Mouse (Mus musculus) brown adipose tissue, adult 24 weeks (tissue): Measurements from ENCODE around the gene Spr. TPM values are rescaled to one million over a fixed set of nuclear protein-coding genes. Genes with fewer than 3 reads are reported as not detected.
A peak's percentile ranks its signal among the peaks of the same experiment; 100 is the strongest.
"Not testable (repeated sequence)": the region's sequence is repeated elsewhere in the genome, so short reads cannot be mapped to it uniquely, and the experiment has no call there.

Experiments
- H3K27ac ChIP-seq: fragments of 200-500 bp; replicated peaks from 2 replicates; pipeline ENCODE4 v1.5.1; 2012; ENCODE audit warnings: low read depth, mild to moderate bottlenecking, low read length
- H3K4me1 ChIP-seq: fragments of 200-500 bp; 2 replicates; pipeline ENCODE4 v1.6.1; 2012; ENCODE audit warnings: low read length, mixed read lengths; ENCODE audit not compliant: control insufficient read depth, insufficient read depth, insufficient read length
- H3K4me3 ChIP-seq: fragments of 200-500 bp; 2 replicates; pipeline ENCODE4 v1.5.1; 2012; ENCODE audit warnings: low read depth, mild to moderate bottlenecking, low read length, moderate library complexity; ENCODE audit not compliant: insufficient read depth
- polyA plus RNA-seq: library from polyadenylated mRNA; stranded (reverse); fragments of >200 nt; gene quantifications from 2 replicates; pipeline ENCODE4 v1.2.4, GENCODE M21; 2012; ENCODE audit not compliant: missing spikeins, insufficient read depth, insufficient read length

Spr gene
- polyA plus RNA-seq = 64.9 and 65.8 TPM in 2 replicates

DNA sequence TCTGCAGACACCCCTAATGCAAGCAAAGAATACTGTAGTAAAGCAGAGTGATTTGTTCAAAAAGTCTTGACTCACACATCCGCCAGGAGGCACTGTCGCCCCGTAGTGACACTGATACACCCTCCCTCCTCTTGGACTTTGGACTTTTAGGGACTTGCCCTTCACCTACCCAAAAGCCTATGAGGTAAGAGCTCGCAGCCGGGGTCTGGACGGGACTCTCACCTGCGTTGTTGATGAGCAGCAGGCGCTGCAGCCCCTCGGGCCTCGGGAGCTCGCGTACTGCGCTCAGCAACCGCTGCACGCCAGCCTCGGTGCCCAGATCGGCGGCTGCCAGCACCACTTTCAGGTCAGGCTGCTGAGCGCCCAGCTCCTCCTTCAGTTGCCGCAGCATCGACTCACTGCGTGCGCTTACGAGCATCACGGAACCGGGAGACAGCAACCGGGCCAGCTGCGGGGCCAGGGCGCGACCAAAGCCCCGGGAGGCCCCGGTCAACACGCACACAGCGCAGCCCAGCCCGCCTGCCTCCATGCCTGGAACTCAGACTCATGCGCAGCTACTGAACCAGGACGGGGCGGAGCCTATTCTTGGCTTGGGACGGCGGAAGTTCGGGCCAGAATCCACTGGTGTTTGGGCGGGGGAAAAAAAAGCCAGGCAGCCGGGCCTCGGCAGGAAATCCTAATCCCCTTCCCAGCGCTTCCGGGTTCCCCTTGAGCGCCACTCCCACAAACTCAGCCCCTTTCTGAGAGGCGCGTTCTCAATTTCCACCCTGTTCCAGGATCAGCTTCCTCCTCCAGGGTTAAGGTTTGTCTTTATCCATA is at the start of gene Spr:
Gene Spr, minus strand, starts transcription at position 550 of the 819 bp plus-strand sequence.
- H3K4me1 ChIP-seq = no peaks in the 10 kb centered on the region
- peak within 1 kb of the TSS; percentile 85 for H3K4me3 ChIP-seq
- H3K27ac ChIP-seq = peak within 1 kb of the TSS; percentile 77

DNA sequence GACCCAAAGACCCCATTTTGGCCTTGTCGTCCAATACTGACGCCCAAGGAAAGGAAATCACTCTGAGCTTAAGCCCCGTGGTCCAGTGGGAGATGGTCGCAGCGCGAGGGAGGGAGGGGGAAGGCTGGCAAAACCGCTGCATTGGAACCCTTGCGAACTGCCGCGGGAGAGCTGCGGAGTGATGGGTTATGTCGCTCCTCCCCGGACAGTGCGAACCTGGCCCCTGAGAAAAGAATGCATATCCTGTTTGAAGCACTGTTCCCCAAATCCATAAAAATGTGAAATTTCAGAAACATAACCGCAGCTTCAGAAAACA is 49.1 kb upstream of the Spr start:
- no peaks in the 10 kb centered on the region; the same call in 1 of the 2 replicates for H3K4me1 ChIP-seq
- H3K4me3 ChIP-seq = no peak overlapping the region
- H3K27ac ChIP-seq = no peak overlapping the region

DNA sequence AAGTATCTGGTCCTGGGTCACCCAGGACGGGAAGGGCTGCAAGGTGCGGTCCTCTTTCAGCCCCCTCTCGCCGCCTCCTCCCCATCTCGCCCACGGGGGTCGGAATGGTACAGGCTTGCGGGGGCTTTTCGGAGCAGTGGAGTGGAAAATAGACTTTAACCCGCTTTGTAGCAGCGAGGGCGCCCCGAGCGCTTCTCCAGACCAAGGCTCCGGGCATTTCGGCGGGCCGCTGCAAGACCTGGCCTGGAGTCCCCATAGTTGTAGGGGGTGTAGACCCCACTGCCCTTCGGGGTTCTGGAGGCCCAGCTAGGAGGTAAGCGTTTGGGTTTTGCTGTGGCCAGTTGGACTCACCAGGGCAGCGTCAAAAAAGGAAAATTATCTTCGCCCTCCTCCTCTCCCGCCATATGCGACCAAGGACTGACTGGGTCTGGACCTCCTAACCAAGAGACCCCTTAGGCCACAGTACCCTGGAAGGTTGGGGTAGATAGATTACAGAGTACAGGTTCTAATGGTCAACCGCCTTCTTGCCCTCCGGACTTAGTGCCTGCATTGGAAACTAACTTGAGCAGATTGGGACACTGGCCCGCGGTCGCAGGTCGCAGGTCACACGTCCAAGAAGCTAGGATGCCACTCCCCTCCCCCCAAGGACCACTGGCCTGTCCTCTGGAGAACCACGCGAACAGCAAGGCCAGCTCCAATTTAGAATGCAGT is 48.6 kb upstream of the Spr start:
- Histone ChIP-seq H3K27ac (no peak overlapping the region), H3K4me3 (no peak overlapping the region), H3K4me1 (no peaks in the 10 kb centered on the region; the same call in 1 of the 2 replicates)

DNA sequence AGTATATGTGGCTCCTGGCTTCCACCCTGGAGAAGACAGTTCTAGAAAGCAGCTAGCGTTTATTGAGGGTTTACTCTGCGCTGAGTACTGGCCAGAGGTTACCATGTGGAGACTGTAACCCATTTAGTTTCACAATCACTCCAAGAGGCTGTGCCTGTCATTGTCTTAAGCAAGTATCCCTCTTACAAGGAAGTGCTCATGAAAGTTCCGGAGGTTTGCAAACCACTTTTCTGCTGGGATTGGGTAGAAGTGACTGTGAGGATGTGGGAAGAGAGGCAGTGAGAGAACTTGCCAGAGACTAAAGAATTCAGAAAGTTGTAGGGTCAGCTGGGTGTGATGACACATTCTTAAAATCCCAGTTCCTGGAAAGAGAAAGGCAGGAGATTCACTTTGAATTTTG is 46.4 kb upstream of the Spr start:
- no peaks in the 10 kb centered on the region; the same call in 1 of the 2 replicates for H3K4me1 ChIP-seq
- no peak overlapping the region for H3K4me3 ChIP-seq
- H3K27ac ChIP-seq = no peak overlapping the region

DNA sequence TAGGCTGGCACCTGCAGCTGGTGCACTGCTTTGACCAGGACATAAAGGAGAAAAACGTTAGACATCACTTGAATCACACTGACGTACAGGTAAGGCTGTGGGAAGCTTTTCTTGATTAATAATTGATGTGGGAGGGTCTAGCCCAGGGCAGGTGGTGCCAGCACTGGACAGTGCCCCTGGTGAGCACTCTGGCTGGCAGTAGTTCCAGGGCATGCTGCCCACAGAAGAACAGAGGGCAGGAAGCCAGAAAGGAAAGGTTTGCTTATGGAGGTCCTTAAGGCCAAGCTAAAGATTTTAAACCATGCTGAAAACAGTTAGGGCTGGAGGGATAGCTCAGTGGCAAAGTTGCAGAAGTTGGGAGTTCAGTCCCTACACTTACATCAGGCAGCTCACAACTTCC is 42.5 kb upstream of the Spr start:
- Histone ChIP-seq H3K27ac (no peak overlapping the region), H3K4me3 (no peak overlapping the region)

DNA sequence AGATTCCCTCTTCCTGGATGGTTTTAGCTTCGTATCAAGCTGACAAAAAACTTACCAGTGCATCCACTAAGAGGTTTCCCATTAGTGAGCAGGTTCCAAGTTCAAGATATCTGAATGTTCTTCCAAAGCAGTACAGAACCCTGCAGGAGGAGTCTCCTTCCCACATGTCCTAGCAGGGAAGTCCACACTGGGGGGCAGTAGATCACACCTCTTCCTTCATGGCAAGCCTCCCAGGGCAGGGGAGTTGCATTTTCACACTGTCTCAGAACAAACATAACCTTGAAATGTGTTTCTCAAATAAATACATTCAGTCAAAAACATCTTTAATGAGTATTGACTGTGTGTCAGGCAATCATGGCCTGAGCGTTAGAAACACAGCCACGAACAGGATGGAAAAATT is 42.0 kb upstream of the Spr start:
- Histone ChIP-seq H3K4me1 (no peaks in the 10 kb centered on the region), H3K27ac (no peak overlapping the region), H3K4me3 (no peak overlapping the region)

More for the DNA sequence above, 42.5 kb upstream of the Spr start:
- no peaks in the 10 kb centered on the region for H3K4me1 ChIP-seq

DNA sequence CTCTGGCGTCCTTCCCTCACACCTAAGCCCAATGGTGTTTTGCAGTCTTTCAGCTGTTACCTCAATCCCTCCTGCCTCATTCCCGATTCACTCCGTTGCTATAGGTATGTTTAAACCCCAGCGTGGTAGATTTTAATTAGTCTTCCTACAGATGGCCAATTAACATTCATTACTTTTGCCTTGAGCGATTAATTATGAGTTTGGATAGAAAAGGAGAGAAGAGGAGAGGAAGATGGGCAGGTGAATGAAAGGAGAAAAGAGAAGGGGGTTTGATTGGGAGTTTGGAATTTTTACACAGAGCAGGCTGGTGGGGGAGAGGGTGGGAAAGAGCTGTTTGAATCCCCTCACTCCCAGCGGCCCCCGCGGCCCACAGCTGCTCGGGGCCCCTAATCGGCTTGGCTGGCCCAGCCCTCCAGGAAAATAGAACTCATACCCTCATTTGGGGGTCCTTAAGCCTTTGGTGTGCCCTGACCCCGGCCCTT is 27.9 kb upstream of the Spr start:
- Histone ChIP-seq H3K4me3 (no peak overlapping the region), H3K4me1 (no peaks in the 10 kb centered on the region), H3K27ac (no peak overlapping the region)

DNA sequence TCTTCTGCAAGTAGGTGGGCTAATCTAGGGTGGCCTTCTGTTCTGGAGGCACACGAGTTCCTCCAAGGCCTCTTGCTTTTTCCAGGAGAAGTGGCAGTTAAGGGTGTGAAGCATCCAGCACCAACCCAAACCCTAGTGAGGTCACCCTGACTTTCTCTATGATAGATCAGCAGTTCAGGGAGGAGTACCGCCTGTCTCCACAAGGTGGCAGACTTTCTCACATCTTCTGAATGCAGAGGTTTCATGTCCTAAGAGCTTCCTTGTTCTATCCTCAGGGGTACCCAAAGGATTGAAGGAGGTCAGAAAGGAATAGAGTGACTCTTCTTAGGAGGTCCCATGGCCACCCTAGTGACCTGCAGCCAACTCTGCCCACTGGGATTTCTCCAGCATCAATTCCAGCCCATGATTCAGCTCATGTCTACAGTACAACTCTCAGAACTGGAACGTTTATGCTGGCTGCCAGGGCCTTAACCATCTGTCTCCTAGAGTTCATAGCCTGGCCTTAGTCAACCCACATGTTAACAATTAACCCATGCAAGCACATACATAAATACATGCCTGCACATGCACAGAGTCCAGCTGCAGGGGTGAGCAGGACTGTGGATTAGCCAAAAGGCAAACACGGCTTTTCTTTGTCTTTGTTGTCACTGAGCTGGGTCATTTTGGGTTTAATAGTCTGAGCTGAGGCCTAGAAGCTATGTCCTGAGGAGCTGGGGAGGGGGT is 22.8 kb upstream of the Spr start:
- H3K27ac ChIP-seq = no peak overlapping the region
- no peaks in the 10 kb centered on the region for H3K4me1 ChIP-seq
- no peak overlapping the region for H3K4me3 ChIP-seq

DNA sequence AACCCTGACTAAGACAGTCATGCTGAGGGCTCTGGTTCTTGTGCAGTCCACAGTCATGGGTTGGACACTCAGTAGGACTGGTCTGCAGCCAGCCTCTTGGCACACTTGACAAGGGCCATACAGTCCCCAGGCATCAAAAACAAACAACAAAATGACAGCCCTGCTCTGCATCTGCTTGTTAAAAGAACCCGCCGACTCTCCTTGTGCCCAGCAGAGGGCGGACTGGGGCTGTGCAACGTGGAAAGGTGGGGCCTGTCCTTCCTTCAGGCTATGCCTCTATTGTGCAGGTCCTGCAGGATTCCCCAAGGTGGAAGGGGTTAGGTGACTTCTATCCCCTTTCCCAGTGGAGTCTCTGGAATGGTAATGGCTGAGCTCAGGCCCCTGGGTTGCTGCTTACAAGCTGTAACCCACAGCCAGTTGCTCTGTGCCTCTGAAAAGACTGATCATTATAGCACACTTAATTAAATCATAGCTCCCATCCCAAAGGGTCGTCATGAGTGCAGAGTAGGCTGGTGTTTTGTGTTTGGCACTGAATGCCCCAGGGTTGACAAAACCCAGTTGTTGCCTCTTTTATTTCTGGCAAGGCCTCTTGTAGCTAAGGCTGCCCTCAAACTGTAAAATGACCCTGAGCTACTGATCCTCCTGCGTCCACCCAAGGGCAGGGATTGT is 21.7 kb upstream of the Spr start:
- H3K27ac ChIP-seq, H3K4me1 ChIP-seq, H3K4me3 ChIP-seq: not testable (repeated sequence)

DNA sequence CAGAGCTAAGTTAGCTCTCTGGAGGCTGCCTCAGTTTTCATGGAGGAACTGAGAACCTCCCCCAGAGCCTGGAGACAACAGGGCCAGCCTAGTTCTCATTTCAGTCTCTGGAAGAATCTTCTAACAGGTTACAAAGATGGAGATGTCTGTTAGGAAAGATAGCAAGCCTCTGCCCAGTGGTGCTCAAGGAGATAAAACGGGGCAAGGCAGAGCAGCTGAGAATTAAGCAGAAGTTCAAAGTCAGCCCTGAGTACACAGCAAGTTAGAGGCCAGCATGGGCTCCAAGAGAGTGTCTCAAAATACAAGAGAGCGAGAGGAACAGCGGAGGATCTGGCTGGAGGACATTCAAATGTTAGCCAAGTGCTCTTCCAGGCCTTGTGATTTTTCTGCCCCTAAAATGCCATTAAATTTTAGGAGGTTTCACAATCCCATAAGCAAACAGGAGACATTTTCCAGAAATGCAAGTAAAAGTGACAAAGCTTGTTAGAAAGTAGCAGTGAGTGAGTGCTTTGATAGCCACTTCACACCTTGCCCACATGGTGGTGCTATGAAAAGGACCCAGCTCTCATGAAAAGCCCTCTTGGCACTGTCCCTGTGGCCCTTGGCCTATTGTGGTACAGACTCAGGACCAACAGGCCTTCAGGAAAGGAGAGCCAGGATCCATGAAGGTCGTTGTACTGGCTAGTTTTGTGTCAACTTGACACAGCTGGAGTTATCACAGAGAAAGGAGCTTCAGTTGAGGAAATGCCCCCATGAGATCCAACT is 20.7 kb upstream of the Spr start:
- not testable (repeated sequence) for H3K4me3 ChIP-seq, H3K4me1 ChIP-seq, H3K27ac ChIP-seq

DNA sequence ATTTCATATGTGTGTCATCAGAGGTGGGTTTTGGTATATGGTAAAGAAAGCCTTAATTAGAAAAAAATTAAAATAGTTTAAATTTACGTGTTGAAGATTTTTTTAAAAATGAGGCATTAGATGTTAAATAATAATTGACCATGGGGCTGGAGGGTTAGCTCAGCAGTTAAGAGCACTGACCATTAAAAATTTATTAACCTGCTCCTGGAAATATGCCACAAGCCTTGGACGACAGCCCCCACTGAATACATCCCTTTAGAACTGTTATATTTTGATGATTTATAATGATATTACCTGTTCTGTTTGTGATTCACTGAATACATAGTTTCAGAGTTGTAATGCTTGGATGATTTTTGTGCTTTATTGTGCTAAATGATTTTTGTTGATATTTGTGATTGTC is 19.0 kb upstream of the Spr start:
- H3K4me1 ChIP-seq, H3K27ac ChIP-seq, H3K4me3 ChIP-seq: not testable (repeated sequence)

DNA sequence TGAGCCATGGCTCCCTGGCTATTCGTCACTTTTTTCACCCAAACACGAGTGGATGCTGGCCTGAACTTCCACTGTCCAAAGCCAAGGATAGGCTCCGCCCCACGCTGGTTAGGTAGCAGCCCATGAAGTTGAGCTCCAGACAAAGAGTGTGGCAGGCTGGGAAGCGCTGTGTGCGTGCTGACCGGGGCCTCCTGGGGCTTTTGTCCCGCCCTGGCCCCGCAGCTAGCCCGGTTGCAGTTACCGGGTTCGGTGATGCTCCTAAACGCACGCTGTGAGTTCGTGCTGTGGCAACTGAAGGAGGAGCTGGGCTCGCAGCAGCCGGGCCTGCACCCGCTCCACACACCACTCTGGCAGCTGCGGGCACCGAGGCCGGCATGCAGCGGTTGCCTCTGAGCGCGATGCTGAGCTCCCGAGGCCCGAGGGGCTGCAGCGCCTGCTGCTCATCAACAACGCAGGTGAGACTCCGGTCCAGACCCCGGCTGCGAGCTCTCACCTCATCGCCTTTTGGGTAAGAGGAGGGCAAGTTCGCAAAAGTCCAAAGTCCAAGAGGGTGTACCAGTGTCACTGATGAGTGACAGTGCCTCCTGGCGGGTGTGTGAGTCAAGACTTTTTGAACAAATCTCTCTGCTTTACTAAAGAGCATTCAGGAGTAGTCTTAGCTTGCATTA is 17.4 kb upstream of the Spr start:
- no peaks in the 10 kb centered on the region for H3K4me1 ChIP-seq
- peak overlapping the region; percentile 51 for H3K4me3 ChIP-seq
- H3K27ac ChIP-seq = no peak overlapping the region

DNA sequence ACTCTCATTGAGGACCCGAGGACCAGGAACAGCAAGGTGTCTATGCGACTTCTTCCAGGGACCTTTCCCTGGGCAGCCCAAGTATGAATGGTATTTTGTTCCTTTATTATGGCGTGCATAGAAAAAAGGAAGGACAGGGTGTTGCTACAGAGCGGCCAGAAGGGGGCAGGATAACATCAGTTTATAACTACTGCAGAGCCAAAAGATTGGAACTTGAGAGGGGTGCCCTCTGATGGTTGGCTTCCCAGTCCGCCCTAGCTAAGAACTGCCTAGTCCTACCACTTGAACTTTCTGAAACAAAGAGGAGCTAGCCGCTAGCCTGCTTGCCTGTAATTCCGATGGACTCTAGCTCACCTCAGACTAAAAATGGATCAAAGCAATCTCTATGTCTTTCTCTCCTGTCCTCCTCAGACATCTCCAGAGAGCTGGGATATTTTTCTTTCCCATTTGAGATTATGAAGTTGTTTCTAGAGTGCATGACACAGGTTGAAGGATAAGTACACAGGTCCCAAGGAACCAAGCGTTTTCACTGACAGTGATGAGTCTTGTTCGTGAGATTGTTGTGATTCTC is 16.5 kb upstream of the Spr start:
- H3K4me1 ChIP-seq = no peaks in the 10 kb centered on the region
- no peak overlapping the region for H3K4me3 ChIP-seq
- H3K27ac ChIP-seq = no peak overlapping the region

DNA sequence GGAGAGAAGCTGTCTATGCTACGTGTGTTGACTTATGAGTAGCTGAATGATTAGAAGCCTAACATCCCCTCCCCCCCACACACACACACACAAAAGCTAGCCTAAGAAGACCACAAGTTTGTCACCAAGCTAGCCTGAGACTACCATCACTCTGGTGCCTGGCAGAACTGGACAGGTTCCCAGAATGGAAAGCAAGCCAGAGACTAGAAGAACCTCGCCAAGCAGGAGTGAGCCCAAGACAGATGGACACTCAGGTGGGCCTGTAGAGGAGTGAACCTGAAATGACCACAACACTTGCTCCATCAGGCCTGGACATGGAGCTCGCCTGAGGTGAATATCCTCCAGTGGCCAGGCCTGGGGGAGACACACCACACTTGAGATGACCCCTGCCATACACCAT is 12.8 kb upstream of the Spr start:
- Histone ChIP-seq H3K4me3 (no peak overlapping the region), H3K4me1 (no peaks in the 10 kb centered on the region), H3K27ac (no peak overlapping the region)
